Mouse (Mus musculus): ENCODE results near the gene Cdc42bpg.

The Cdc42bpg gene

GRCm38 (mm10) chr19:6306137-6306551 is at the start of gene Cdc42bpg:
Gene Cdc42bpg, plus strand, starts transcription at chr19:6306456.
- peak; percentile 93 for DNase-seq

GRCm38 (mm10) chr19:6260428-6260827 is 45.8 kb upstream of the Cdc42bpg start:
- peak; percentile 61 for DNase-seq

GRCm38 (mm10) chr19:6260946-6261345 is 45.3 kb upstream of the Cdc42bpg start:
- DNase-seq: no peak

- DNase-seq: peak; percentile 65
Observed at GRCm38 (mm10) chr19:6261379-6261778, 44.9 kb upstream of the Cdc42bpg start.

GRCm38 (mm10) chr19:6262222-6262621 is 44.0 kb upstream of the Cdc42bpg start:
- DNase-seq: peak; percentile 88

GRCm38 (mm10) chr19:6262839-6263433 is 43.3 kb upstream of the Cdc42bpg start:
- peak; percentile 66 for DNase-seq

- DNase-seq: no peak
Observed at GRCm38 (mm10) chr19:6264200-6264599, 42.1 kb upstream of the Cdc42bpg start.

- DNase-seq: no peak
Observed at GRCm38 (mm10) chr19:6264945-6265344, 41.3 kb upstream of the Cdc42bpg start.

- peak; percentile 76 for DNase-seq
Observed at GRCm38 (mm10) chr19:6265727-6266182, 40.5 kb upstream of the Cdc42bpg start.

GRCm38 (mm10) chr19:6267306-6268169 is 38.7 kb upstream of the Cdc42bpg start:
- peak; percentile 97 for DNase-seq

GRCm38 (mm10) chr19:6268170-6268528 is 38.1 kb upstream of the Cdc42bpg start:
- peak; percentile 90 for DNase-seq

- DNase-seq: peak; percentile 50
Observed at GRCm38 (mm10) chr19:6268670-6269132, 37.6 kb upstream of the Cdc42bpg start.

GRCm38 (mm10) chr19:6269798-6270475 is 36.3 kb upstream of the Cdc42bpg start:
- DNase-seq: no peak

- no peak for DNase-seq
Observed at GRCm38 (mm10) chr19:6270661-6271060, 35.6 kb upstream of the Cdc42bpg start.

GRCm38 (mm10) chr19:6271206-6271605 is 35.0 kb upstream of the Cdc42bpg start:
- no peak for DNase-seq

GRCm38 (mm10) chr19:6272053-6272452 is 34.2 kb upstream of the Cdc42bpg start:
- no peak for DNase-seq

- DNase-seq: no peak
Observed at GRCm38 (mm10) chr19:6272738-6273137, 33.5 kb upstream of the Cdc42bpg start.

- DNase-seq: peak; percentile 56
Observed at GRCm38 (mm10) chr19:6273592-6273991, 32.7 kb upstream of the Cdc42bpg start.

GRCm38 (mm10) chr19:6273998-6274608 is 32.2 kb upstream of the Cdc42bpg start:
- peak; percentile 67 for DNase-seq

GRCm38 (mm10) chr19:6275740-6276389 is 30.4 kb upstream of the Cdc42bpg start:
- peak; percentile 63 for DNase-seq

GRCm38 (mm10) chr19:6276426-6277421 is 29.5 kb upstream of the Cdc42bpg start, which contains the start of gene Ehd1:
Gene Ehd1, plus strand, starts transcription at chr19:6276725.
- peak; percentile 99 for DNase-seq

Measured in cerebellum, adult 9-11 months (tissue).